Comparison of ENCODE assay signal across 8 mouse cellular contexts in the genomic region with DNA sequence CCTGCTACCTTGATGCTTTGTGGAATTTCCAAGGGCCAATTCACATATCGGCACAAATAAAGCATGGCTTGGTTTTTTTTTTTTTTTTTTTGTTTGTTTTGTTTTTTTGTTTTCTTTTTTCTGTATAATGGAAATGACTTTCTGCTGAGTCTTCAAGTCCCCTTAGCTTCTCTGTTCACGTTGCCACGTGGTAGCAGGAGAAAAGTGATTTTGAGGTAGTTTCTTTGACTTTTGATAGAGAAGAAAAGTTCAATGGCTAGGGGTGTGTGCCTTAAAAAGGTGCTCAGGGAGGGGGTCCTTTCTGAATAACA.
DNase-seq lines count a peak whose midpoint lies in the region; ATAC-seq and TF ChIP-seq lines count a peak whose summit lies in the region.

No protein-coding gene starts in this region.

- peak overlapping the region; percentile 55 for H3K4me3 ChIP-seq in kidney, embryonic 15.5 days (replicated peaks)
- H3K4me3 ChIP-seq in embryonic facial prominence, embryonic 12.5 days = peak overlapping the region; percentile 47
- H3K4me3 ChIP-seq in intestine, embryonic 15.5 days (replicated peaks) = peak overlapping the region; percentile 48
- H3K4me3 ChIP-seq in myocyte = peak overlapping the region; percentile 83

- H3ac ChIP-seq in myocyte (ENCODE audit: control insufficient read depth, insufficient read length) = no peak overlapping the region

- no peak overlapping the region for H3K9ac ChIP-seq in kidney, embryonic 15.5 days
- no peak overlapping the region for H3K9ac ChIP-seq in embryonic facial prominence, embryonic 12.5 days
- H3K9ac ChIP-seq in intestine, embryonic 15.5 days = no peak overlapping the region

- no peaks in the 10 kb centered on the region for H3K27me3 ChIP-seq in kidney, embryonic 15.5 days
- no peaks in the 10 kb centered on the region for H3K27me3 ChIP-seq in embryonic facial prominence, embryonic 12.5 days
- no peaks in the 10 kb centered on the region for H3K27me3 ChIP-seq in intestine, embryonic 15.5 days (replicated peaks)
- H3K27me3 ChIP-seq in myocyte (ENCODE audit: control insufficient read depth, insufficient read depth, insufficient read length) = no peaks in the 10 kb centered on the region

- no peaks in the 10 kb centered on the region for H3K9me3 ChIP-seq in kidney, embryonic 15.5 days (replicated peaks)
- H3K9me3 ChIP-seq in embryonic facial prominence, embryonic 12.5 days = no peaks in the 10 kb centered on the region
- no peaks in the 10 kb centered on the region for H3K9me3 ChIP-seq in intestine, embryonic 15.5 days

- H3K27ac ChIP-seq in kidney, embryonic 15.5 days = peak overlapping the region; percentile 86
- no peak overlapping the region for H3K27ac ChIP-seq in embryonic facial prominence, embryonic 12.5 days
- peak overlapping the region; percentile 89; the same call in 1 of the 2 replicates for H3K27ac ChIP-seq in intestine, embryonic 15.5 days

- no peaks in the 10 kb centered on the region for H3K36me3 ChIP-seq in kidney, embryonic 15.5 days
- H3K36me3 ChIP-seq in embryonic facial prominence, embryonic 12.5 days = no peaks in the 10 kb centered on the region
- H3K36me3 ChIP-seq in intestine, embryonic 15.5 days = no peaks in the 10 kb centered on the region
- H3K36me3 ChIP-seq in myocyte (ENCODE audit: control insufficient read depth, insufficient read depth) = no peaks in the 10 kb centered on the region

- WGBS in kidney, embryonic 15.5 days = 20% methylated on average over 3 of the region's 3 CpGs
- WGBS in embryonic facial prominence, embryonic 12.5 days = 21% methylated on average over 3 of the region's 3 CpGs
- WGBS in intestine, embryonic 15.5 days = 33% methylated on average over 3 of the region's 3 CpGs

- peak overlapping the region; percentile 82 for H3K4me2 ChIP-seq in kidney, embryonic 15.5 days
- H3K4me2 ChIP-seq in embryonic facial prominence, embryonic 12.5 days (replicated peaks) = peak overlapping the region; percentile 84
- peak overlapping the region; percentile 79 for H3K4me2 ChIP-seq in intestine, embryonic 15.5 days (replicated peaks)
- peak overlapping the region; percentile 81 for H3K4me2 ChIP-seq in myocyte (ENCODE audit: low read depth)

- peaks cover 22% of the 10 kb centered on the region for H3K4me1 ChIP-seq in kidney, embryonic 15.5 days
- H3K4me1 ChIP-seq in embryonic facial prominence, embryonic 12.5 days = no peaks in the 10 kb centered on the region
- H3K4me1 ChIP-seq in intestine, embryonic 15.5 days (replicated peaks) = peaks cover 2% of the 10 kb centered on the region; the same call in 1 of the 2 replicates

- ATAC-seq in kidney, embryonic 15.5 days (replicated peaks; ENCODE audit: low FRiP score) = no peak
- ATAC-seq in embryonic facial prominence, embryonic 12.5 days (ENCODE audit: insufficient number of reproducible peaks, insufficient read depth, low FRiP score, low TSS enrichment) = no peak
- ATAC-seq in intestine, embryonic 15.5 days = no peak

- no peak for DNase-seq in kidney, postnatal 25 days
- DNase-seq in B cell, adult 2 months = no peak
- DNase-seq in Muller cell, postnatal 12 days (ENCODE audit: inconsistent ontology term) = no peak
- DNase-seq in kidney, postnatal 14 days = no peak

- H3K79me2 ChIP-seq in myocyte (ENCODE audit: control insufficient read depth, insufficient read depth) = peaks cover 44% of the 10 kb centered on the region

- TF ChIP-seq POLR2A in myocyte (IDR thresholded peaks at IDR 0.05; ENCODE audit: insufficient read length, low read depth) = no peak

TF ChIP-seq in myocyte, 11 proteins besides CTCF, POLR2A, EP300 and RAD21:
- no peak for TF ChIP-seq E2F4 (IDR thresholded peaks at IDR 0.05; ENCODE audit: insufficient read depth)
- TF ChIP-seq MYOD1 (IDR thresholded peaks at IDR 0.05; ENCODE audit: control insufficient read depth in 1 of 3, insufficient read length in 2 of 3, low read depth in 2 of 3) = no peak
- TF ChIP-seq POLR2AphosphoS2 (IDR thresholded peaks at IDR 0.05; ENCODE audit: insufficient read length, low read depth) = no peak
- TF ChIP-seq REST (IDR thresholded peaks at IDR 0.05; ENCODE audit: insufficient read depth, insufficient read length) = no peak
- no peak for TF ChIP-seq SRF (IDR thresholded peaks at IDR 0.05; ENCODE audit: control insufficient read depth, insufficient read length, low read depth)
- TF ChIP-seq TCF12 (IDR thresholded peaks at IDR 0.05; ENCODE audit: insufficient read depth, poor library complexity, severe bottlenecking) = no peak
- no peak for TF ChIP-seq CEBPB (IDR thresholded peaks at IDR 0.05; ENCODE audit: insufficient read depth, poor library complexity, severe bottlenecking)
- TF ChIP-seq MAX (IDR thresholded peaks at IDR 0.05; ENCODE audit: low read depth) = no peak
- TF ChIP-seq USF1 (IDR thresholded peaks at IDR 0.05; ENCODE audit: low read depth) = no peak
- TF ChIP-seq TCF3 (IDR thresholded peaks at IDR 0.05; ENCODE audit: insufficient read length, low read depth) = no peak
- no peak for TF ChIP-seq MYOG (IDR thresholded peaks at IDR 0.05; ENCODE audit: control insufficient read depth in 1 of 3, insufficient read depth in 1 of 3, insufficient read length in 2 of 3, low read depth in 2 of 3)
TF ChIP-seq in myocyte: peak in this region for 0.
